Mouse (Mus musculus): ENCODE measurements around the gene Fam228b. TPM values are rescaled to one million over a fixed set of nuclear protein-coding genes. Genes with fewer than 3 reads are reported as not detected.
A peak's percentile ranks its signal among the peaks of the same experiment; 100 is the strongest.
"Not testable (repeated sequence)": the region's sequence is repeated elsewhere in the genome, so short reads cannot be mapped to it uniquely, and the experiment has no call there.

Fam228b gene
- polyA plus RNA-seq, 1 experiment, result not detected

DNA sequence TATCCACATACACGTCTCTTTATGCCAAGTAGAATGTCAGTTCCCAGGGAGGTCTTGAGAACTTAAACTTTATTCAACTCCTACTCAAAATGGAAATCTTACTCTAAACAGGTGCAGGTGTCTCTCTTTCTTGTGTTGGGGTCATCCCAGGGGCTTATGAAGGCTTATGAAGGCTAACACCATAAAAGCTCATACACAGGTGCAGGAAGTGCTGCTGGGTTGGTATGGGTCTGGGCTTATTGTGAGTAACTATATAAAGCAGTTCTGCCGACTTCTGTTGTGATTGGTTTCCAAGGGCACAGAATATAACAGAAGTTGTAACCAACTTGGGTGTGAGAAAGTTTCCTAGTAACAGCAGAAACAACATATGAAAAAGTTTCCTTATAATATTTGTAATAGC is 15.4 kb upstream of the Fam228b start:
- TF ChIP-seq CTCF (IDR thresholded peaks at IDR 0.05; ENCODE audit: insufficient read depth, low read depth, low read length) (no peak), POLR2A (IDR thresholded peaks at IDR 0.05; ENCODE audit: insufficient read depth, low read depth, low read length) (no peak)
- H3K4me1 ChIP-seq (ENCODE audit: control insufficient read depth, insufficient read depth, low read length), result no peaks in the 10 kb centered on the region
- H3K27ac ChIP-seq (ENCODE audit: insufficient read depth, low read depth, low read length), result no peak overlapping the region
- WGBS, result 76% methylated on average over 2 of the region's 2 CpGs
- H3K4me3 ChIP-seq (ENCODE audit: insufficient read depth, low read depth, low read length), result no peak overlapping the region

DNA sequence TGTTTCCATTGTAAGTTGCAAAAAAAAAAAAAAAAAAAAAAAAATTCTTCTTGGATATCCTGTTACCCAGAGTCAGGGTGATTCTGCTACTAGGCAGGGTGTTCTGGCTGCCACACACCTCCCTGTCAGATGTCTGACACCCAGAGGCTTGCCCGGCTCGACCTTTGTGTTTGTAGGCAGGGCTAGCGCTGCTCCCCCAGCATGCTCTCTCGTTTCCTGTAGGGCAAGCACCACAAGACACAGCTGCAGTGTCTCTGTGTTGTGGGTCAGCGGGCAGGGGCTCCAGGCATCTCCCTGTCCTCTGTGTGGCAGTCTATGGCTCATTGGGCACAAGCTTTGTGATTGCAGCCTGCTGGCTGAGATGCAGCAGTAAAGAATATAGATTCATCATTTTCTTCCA is 14.5 kb upstream of the Fam228b start:
- Histone ChIP-seq H3K27ac (ENCODE audit: insufficient read depth, low read depth, low read length) (no peak overlapping the region), H3K4me3 (ENCODE audit: insufficient read depth, low read depth, low read length) (no peak overlapping the region), H3K4me1 (ENCODE audit: control insufficient read depth, insufficient read depth, low read length) (no peaks in the 10 kb centered on the region)
- TF ChIP-seq CTCF (IDR thresholded peaks at IDR 0.05; ENCODE audit: insufficient read depth, low read depth, low read length) (no peak), POLR2A (IDR thresholded peaks at IDR 0.05; ENCODE audit: insufficient read depth, low read depth, low read length) (no peak)
- 59% methylated on average over 5 of the region's 5 CpGs for WGBS

- WGBS, result 78% methylated on average over 9 of the region's 9 CpGs
- H3K27ac ChIP-seq (ENCODE audit: insufficient read depth, low read depth, low read length); H3K4me1 ChIP-seq (ENCODE audit: control insufficient read depth, insufficient read depth, low read length); H3K4me3 ChIP-seq (ENCODE audit: insufficient read depth, low read depth, low read length): not testable (repeated sequence)
Measured at GRCm38 (mm10) chr12:4781725-4782404, 12.8 kb upstream of the Fam228b start.

DNA sequence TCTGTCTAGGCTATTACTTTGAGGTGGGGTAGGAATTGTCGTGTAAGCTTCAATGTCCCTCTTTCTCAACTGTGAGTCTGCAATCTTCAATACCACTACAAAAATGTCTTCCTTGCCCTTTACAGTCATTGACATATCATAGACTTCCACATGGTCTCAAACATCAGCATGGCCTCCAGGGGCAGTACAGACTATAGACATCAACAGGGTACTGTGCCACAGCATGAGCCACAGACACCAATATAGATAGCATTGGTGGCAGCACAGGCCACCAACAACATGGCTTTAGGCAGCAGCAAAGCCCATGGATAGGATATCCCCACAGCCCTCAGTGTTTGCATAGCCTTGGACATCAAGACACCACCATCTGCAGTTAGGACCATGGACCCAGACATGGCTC is 12.2 kb upstream of the Fam228b start:
- H3K27ac ChIP-seq (ENCODE audit: insufficient read depth, low read depth, low read length), result no peak overlapping the region
- H3K4me1 ChIP-seq (ENCODE audit: control insufficient read depth, insufficient read depth, low read length), result no peaks in the 10 kb centered on the region
- no peak overlapping the region for H3K4me3 ChIP-seq (ENCODE audit: insufficient read depth, low read depth, low read length)
- 86% methylated on average over 1 of the region's 1 CpGs for WGBS
- TF ChIP-seq POLR2A (IDR thresholded peaks at IDR 0.05; ENCODE audit: insufficient read depth, low read depth, low read length) (no peak), CTCF (IDR thresholded peaks at IDR 0.05; ENCODE audit: insufficient read depth, low read depth, low read length) (no peak)

GRCm38 (mm10) chr12:4780245-4780644 is 11.2 kb upstream of the Fam228b start:
- Histone ChIP-seq H3K27ac (ENCODE audit: insufficient read depth, low read depth, low read length) (no peak overlapping the region), H3K4me3 (ENCODE audit: insufficient read depth, low read depth, low read length) (no peak overlapping the region), H3K4me1 (ENCODE audit: control insufficient read depth, insufficient read depth, low read length) (no peaks in the 10 kb centered on the region)
- TF ChIP-seq POLR2A (IDR thresholded peaks at IDR 0.05; ENCODE audit: insufficient read depth, low read depth, low read length) (no peak), CTCF (IDR thresholded peaks at IDR 0.05; ENCODE audit: insufficient read depth, low read depth, low read length) (no peak)
- whole genome bisulfite sequencing, result 79% methylated on average over 2 of the region's 2 CpGs

DNA sequence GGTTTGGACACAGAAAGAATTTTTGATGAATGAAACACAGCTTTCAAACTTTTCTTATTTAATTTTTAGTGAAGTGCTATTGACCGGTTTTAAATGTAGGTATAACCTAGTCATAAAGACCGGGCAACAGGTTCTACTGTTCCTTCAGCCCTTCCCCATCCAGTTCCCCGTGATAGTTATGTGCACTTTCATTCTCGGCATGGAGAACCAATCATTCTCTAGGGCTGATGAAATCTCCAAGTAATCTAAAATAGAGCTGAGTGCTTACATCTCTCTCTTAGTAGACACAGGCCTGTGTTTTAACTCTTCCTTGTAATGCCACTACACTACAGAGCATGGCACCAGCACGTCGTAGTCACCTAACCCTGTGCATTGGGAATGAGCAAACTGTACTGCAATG is 8.7 kb upstream of the Fam228b start:
- Histone ChIP-seq H3K27ac (ENCODE audit: insufficient read depth, low read depth, low read length) (no peak overlapping the region), H3K4me1 (ENCODE audit: control insufficient read depth, insufficient read depth, low read length) (no peaks in the 10 kb centered on the region), H3K4me3 (ENCODE audit: insufficient read depth, low read depth, low read length) (no peak overlapping the region)
- TF ChIP-seq POLR2A (IDR thresholded peaks at IDR 0.05; ENCODE audit: insufficient read depth, low read depth, low read length) (no peak), CTCF (IDR thresholded peaks at IDR 0.05; ENCODE audit: insufficient read depth, low read depth, low read length) (no peak)
- WGBS, result 90% methylated on average over 6 of the region's 6 CpGs

DNA sequence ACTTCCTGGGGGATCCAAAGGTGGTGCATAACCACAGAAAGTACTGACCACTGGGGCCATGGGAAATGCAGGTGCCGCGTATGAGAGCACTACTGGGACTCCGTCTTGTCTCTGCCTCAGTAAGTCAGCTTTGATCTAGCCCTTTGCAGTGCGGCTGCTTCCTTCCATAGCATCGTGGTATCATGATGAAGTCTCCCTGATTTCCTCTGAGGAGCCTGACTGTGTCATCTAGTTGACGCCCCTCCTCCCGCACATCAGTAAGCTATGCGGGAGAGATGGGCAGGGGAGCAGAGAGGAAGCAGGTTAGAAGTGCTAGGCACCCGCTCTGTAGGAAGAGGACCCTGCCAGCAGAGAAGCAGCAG is 6.5 kb upstream of the Fam228b start:
- Histone ChIP-seq H3K4me1 (ENCODE audit: control insufficient read depth, insufficient read depth, low read length) (no peaks in the 10 kb centered on the region), H3K4me3 (ENCODE audit: insufficient read depth, low read depth, low read length) (no peak overlapping the region), H3K27ac (ENCODE audit: insufficient read depth, low read depth, low read length) (no peak overlapping the region)
- 91% methylated on average over 9 of the region's 9 CpGs for WGBS
- TF ChIP-seq CTCF (IDR thresholded peaks at IDR 0.05; ENCODE audit: insufficient read depth, low read depth, low read length) (no peak), POLR2A (IDR thresholded peaks at IDR 0.05; ENCODE audit: insufficient read depth, low read depth, low read length) (no peak)

DNA sequence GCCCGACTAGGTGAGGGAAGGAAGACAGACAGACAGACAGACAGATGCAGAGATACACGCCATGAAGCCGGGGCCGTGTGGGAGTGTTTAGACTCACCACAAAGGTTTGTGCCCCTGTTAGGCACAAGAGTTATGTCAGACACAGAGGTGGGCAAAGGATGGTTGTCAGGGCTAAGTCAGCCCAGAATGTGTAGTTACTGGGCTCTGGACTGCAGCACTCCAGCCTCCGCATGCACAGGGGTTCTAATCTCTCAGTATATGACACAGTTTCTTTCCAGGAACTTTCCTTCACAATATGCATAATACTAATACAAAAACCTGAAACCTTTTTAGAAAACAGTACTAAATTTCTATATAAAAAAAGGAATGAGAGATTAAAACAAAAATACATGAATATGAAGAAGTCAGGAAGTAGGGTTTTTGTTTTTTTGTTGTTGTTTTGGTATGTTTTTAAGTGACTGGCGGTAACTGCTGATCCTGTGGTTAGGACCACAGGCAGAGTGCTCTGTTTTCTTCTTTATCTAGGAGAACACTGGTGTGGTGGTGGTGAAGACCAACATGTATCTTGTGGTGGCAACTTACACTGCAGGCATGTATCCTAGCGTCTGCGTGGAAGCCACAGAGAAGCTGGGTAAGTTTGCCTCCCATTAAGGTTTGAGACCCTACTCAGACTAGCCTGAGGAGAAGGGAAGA is 6.0 kb upstream of the Fam228b start:
- Histone ChIP-seq H3K4me1 (ENCODE audit: control insufficient read depth, insufficient read depth, low read length) (no peaks in the 10 kb centered on the region), H3K4me3 (ENCODE audit: insufficient read depth, low read depth, low read length) (no peak overlapping the region), H3K27ac (ENCODE audit: insufficient read depth, low read depth, low read length) (no peak overlapping the region)
- no peak for TF ChIP-seq CTCF (IDR thresholded peaks at IDR 0.05; ENCODE audit: insufficient read depth, low read depth, low read length)
- WGBS, result 92% methylated on average over 8 of the region's 8 CpGs

- WGBS, result 15% methylated on average over 13 of the region's 13 CpGs
- Histone ChIP-seq H3K27ac (ENCODE audit: insufficient read depth, low read depth, low read length) (peak overlapping the region; percentile 61), H3K4me3 (ENCODE audit: insufficient read depth, low read depth, low read length) (peak overlapping the region; percentile 67), H3K4me1 (ENCODE audit: control insufficient read depth, insufficient read depth, low read length) (no peaks in the 10 kb centered on the region)
- TF ChIP-seq POLR2A (IDR thresholded peaks at IDR 0.05; ENCODE audit: insufficient read depth, low read depth, low read length) (no peak), CTCF (IDR thresholded peaks at IDR 0.05; ENCODE audit: insufficient read depth, low read depth, low read length) (no peak)
Measured at GRCm38 (mm10) chr12:4769333-4769723, 261 bp upstream of the Fam228b start.

Measured in olfactory bulb, adult 2 months (tissue).